Mouse (Mus musculus): Measurements from ENCODE around the gene Vamp1. TPM values are rescaled to one million over a fixed set of nuclear protein-coding genes. Genes with fewer than 3 reads are reported as not detected.

Gene Vamp1
- polyA plus RNA-seq, 1 experiment from 2014 or later: 4.2 TPM

- H3K9me3 ChIP-seq (replicated peaks): no peaks in the 10 kb centered on the region
Measured at GRCm38 (mm10) chr6:125190816-125191215, 24.5 kb upstream of the Vamp1 start.

GRCm38 (mm10) chr6:125191332-125192015 is 23.9 kb upstream of the Vamp1 start, which contains the start of the genes Ncapd2 and Mrpl51:
TSS of gene Ncapd2 (minus strand) at chr6:125191701.
TSS of gene Mrpl51 (plus strand) at chr6:125191801.
- peak; percentile 96 for ATAC-seq (ENCODE audit: insufficient number of reproducible peaks, low FRiP score)
- peaks cover 15% of the 10 kb centered on the region for H3K4me1 ChIP-seq (replicated peaks)
- no peaks in the 10 kb centered on the region for H3K27me3 ChIP-seq (replicated peaks)
- H3K9ac ChIP-seq: peak within 1 kb of the TSS; percentile 88
- no peaks in the 10 kb centered on the region for H3K9me3 ChIP-seq (replicated peaks)
- peak within 1 kb of the TSS; percentile 78 for H3K4me3 ChIP-seq
- WGBS: under 1% methylated on average over 54 of the region's 54 CpGs
- peak within 1 kb of the TSS; percentile 81 for H3K4me2 ChIP-seq
- H3K36me3 ChIP-seq: peaks cover 58% of the 10 kb centered on the region
- peak within 1 kb of the TSS; percentile 100 for H3K27ac ChIP-seq (ENCODE audit: poor library complexity, severe bottlenecking)

More at GRCm38 (mm10) chr6:125190816-125191215, 24.5 kb upstream of the Vamp1 start:
- Histone ChIP-seq H3K4me1 (replicated peaks) (peaks cover 15% of the 10 kb centered on the region), H3K4me2 (peak overlapping the region; percentile 81), H3K4me3 (peak overlapping the region; percentile 78), H3K27me3 (replicated peaks) (no peaks in the 10 kb centered on the region), H3K27ac (ENCODE audit: poor library complexity, severe bottlenecking) (peak overlapping the region; percentile 100), H3K9ac (peak overlapping the region; percentile 83), H3K36me3 (peaks cover 64% of the 10 kb centered on the region)
- ATAC-seq (ENCODE audit: insufficient number of reproducible peaks, low FRiP score): no peak

GRCm38 (mm10) chr6:125192016-125192714 is 23.2 kb upstream of the Vamp1 start:
- Histone ChIP-seq H3K4me2 (peak overlapping the region; percentile 81), H3K9ac (peak overlapping the region; percentile 88), H3K27me3 (replicated peaks) (no peaks in the 10 kb centered on the region), H3K4me3 (peak overlapping the region; percentile 78), H3K36me3 (peaks cover 51% of the 10 kb centered on the region), H3K27ac (ENCODE audit: poor library complexity, severe bottlenecking) (peak overlapping the region; percentile 100), H3K4me1 (replicated peaks) (peaks cover 15% of the 10 kb centered on the region), H3K9me3 (replicated peaks) (no peaks in the 10 kb centered on the region)
- peak; percentile 93 for ATAC-seq (ENCODE audit: insufficient number of reproducible peaks, low FRiP score)
- under 1% methylated on average over 34 of the region's 34 CpGs for WGBS

GRCm38 (mm10) chr6:125192841-125193240 is 22.5 kb upstream of the Vamp1 start:
- peak overlapping the region; percentile 78 for H3K4me3 ChIP-seq
- H3K27me3 ChIP-seq (replicated peaks): no peaks in the 10 kb centered on the region
- H3K9ac ChIP-seq: peak overlapping the region; percentile 88
- H3K9me3 ChIP-seq (replicated peaks): no peaks in the 10 kb centered on the region
- ATAC-seq (ENCODE audit: insufficient number of reproducible peaks, low FRiP score): no peak
- 29% methylated on average over 5 of the region's 5 CpGs for WGBS
- peaks cover 44% of the 10 kb centered on the region for H3K36me3 ChIP-seq
- peak overlapping the region; percentile 100 for H3K27ac ChIP-seq (ENCODE audit: poor library complexity, severe bottlenecking)
- peaks cover 15% of the 10 kb centered on the region for H3K4me1 ChIP-seq (replicated peaks)
- peak overlapping the region; percentile 81 for H3K4me2 ChIP-seq

- H3K27ac ChIP-seq (ENCODE audit: poor library complexity, severe bottlenecking): no peak overlapping the region
- 57% methylated on average over 7 of the region's 7 CpGs for WGBS
- H3K4me1 ChIP-seq (replicated peaks): peaks cover 15% of the 10 kb centered on the region
- peaks cover 39% of the 10 kb centered on the region for H3K36me3 ChIP-seq
- H3K9ac ChIP-seq: no peak overlapping the region
- H3K9me3 ChIP-seq (replicated peaks): no peaks in the 10 kb centered on the region
- peak overlapping the region; percentile 78; the same call in 1 of the 2 replicates for H3K4me3 ChIP-seq
- peak overlapping the region; percentile 81 for H3K4me2 ChIP-seq
- no peak for ATAC-seq (ENCODE audit: insufficient number of reproducible peaks, low FRiP score)
- no peaks in the 10 kb centered on the region for H3K27me3 ChIP-seq (replicated peaks)
Measured at GRCm38 (mm10) chr6:125193390-125193789, 22.0 kb upstream of the Vamp1 start.

- 37% methylated on average over 1 of the region's 1 CpGs for WGBS
- ATAC-seq (ENCODE audit: insufficient number of reproducible peaks, low FRiP score): no peak
- no peak overlapping the region for H3K4me2 ChIP-seq
- H3K4me1 ChIP-seq (replicated peaks): peaks cover 11% of the 10 kb centered on the region
- no peak overlapping the region for H3K27ac ChIP-seq (ENCODE audit: poor library complexity, severe bottlenecking)
- H3K9me3 ChIP-seq (replicated peaks): no peaks in the 10 kb centered on the region
- no peak overlapping the region for H3K4me3 ChIP-seq
- peaks cover 26% of the 10 kb centered on the region for H3K36me3 ChIP-seq
- H3K9ac ChIP-seq: peak overlapping the region; percentile 5; the same call in 1 of the 2 replicates
- no peaks in the 10 kb centered on the region for H3K27me3 ChIP-seq (replicated peaks)
Measured at GRCm38 (mm10) chr6:125195541-125196075, 19.7 kb upstream of the Vamp1 start.

- WGBS: 65% methylated on average over 3 of the region's 3 CpGs
- Histone ChIP-seq H3K4me3 (no peak overlapping the region), H3K27me3 (replicated peaks) (no peaks in the 10 kb centered on the region), H3K4me1 (replicated peaks) (peaks cover 11% of the 10 kb centered on the region), H3K9me3 (replicated peaks) (no peaks in the 10 kb centered on the region), H3K9ac (no peak overlapping the region), H3K27ac (ENCODE audit: poor library complexity, severe bottlenecking) (no peak overlapping the region), H3K4me2 (no peak overlapping the region), H3K36me3 (peaks cover 26% of the 10 kb centered on the region)
- ATAC-seq (ENCODE audit: insufficient number of reproducible peaks, low FRiP score): no peak
Measured at GRCm38 (mm10) chr6:125196301-125196700, 19.1 kb upstream of the Vamp1 start.

GRCm38 (mm10) chr6:125197166-125197565 is 18.2 kb upstream of the Vamp1 start:
- ATAC-seq (ENCODE audit: insufficient number of reproducible peaks, low FRiP score): no peak
- 90% methylated on average over 5 of the region's 5 CpGs for WGBS
- Histone ChIP-seq H3K4me2 (no peak overlapping the region), H3K4me1 (replicated peaks) (peaks cover 11% of the 10 kb centered on the region), H3K27ac (ENCODE audit: poor library complexity, severe bottlenecking) (no peak overlapping the region), H3K9me3 (replicated peaks) (no peaks in the 10 kb centered on the region), H3K9ac (no peak overlapping the region), H3K4me3 (no peak overlapping the region), H3K36me3 (peaks cover 26% of the 10 kb centered on the region), H3K27me3 (replicated peaks) (no peaks in the 10 kb centered on the region)

GRCm38 (mm10) chr6:125210436-125210835 is 4.9 kb upstream of the Vamp1 start:
- Histone ChIP-seq H3K27me3 (replicated peaks) (peaks cover 18% of the 10 kb centered on the region), H3K9ac (no peak overlapping the region), H3K36me3 (no peaks in the 10 kb centered on the region), H3K27ac (ENCODE audit: poor library complexity, severe bottlenecking) (no peak overlapping the region), H3K4me2 (no peak overlapping the region), H3K4me3 (no peak overlapping the region), H3K4me1 (replicated peaks) (no peaks in the 10 kb centered on the region), H3K9me3 (replicated peaks) (no peaks in the 10 kb centered on the region)
- no peak for ATAC-seq (ENCODE audit: insufficient number of reproducible peaks, low FRiP score)
- 79% methylated on average over 1 of the region's 1 CpGs for WGBS

GRCm38 (mm10) chr6:125212621-125213020 is 2.7 kb upstream of the Vamp1 start:
- H3K9me3 ChIP-seq (replicated peaks): no peaks in the 10 kb centered on the region
- ATAC-seq (ENCODE audit: insufficient number of reproducible peaks, low FRiP score): no peak

GRCm38 (mm10) chr6:125213129-125213528 is 2.2 kb upstream of the Vamp1 start:
- Histone ChIP-seq H3K36me3 (no peaks in the 10 kb centered on the region), H3K27me3 (replicated peaks) (peaks cover 18% of the 10 kb centered on the region), H3K9me3 (replicated peaks) (no peaks in the 10 kb centered on the region), H3K4me1 (replicated peaks) (peaks cover 3% of the 10 kb centered on the region; the same call in 1 of the 2 replicates), H3K27ac (ENCODE audit: poor library complexity, severe bottlenecking) (no peak overlapping the region), H3K4me2 (no peak overlapping the region), H3K4me3 (no peak overlapping the region), H3K9ac (no peak overlapping the region)
- ATAC-seq (ENCODE audit: insufficient number of reproducible peaks, low FRiP score): no peak
- 66% methylated on average over 6 of the region's 6 CpGs for WGBS

More at GRCm38 (mm10) chr6:125212621-125213020, 2.7 kb upstream of the Vamp1 start:
- H3K4me2 ChIP-seq: no peak overlapping the region
- H3K27me3 ChIP-seq (replicated peaks): peaks cover 18% of the 10 kb centered on the region
- WGBS: 48% methylated on average over 2 of the region's 2 CpGs
- H3K36me3 ChIP-seq: no peaks in the 10 kb centered on the region
- H3K27ac ChIP-seq (ENCODE audit: poor library complexity, severe bottlenecking): no peak overlapping the region
- peaks cover 3% of the 10 kb centered on the region; the same call in 1 of the 2 replicates for H3K4me1 ChIP-seq (replicated peaks)
- H3K4me3 ChIP-seq: no peak overlapping the region
- no peak overlapping the region for H3K9ac ChIP-seq

Data from heart, embryonic 12.5 days (tissue).